ENCODE assay signal across 27 mouse cellular contexts in the genomic region with DNA sequence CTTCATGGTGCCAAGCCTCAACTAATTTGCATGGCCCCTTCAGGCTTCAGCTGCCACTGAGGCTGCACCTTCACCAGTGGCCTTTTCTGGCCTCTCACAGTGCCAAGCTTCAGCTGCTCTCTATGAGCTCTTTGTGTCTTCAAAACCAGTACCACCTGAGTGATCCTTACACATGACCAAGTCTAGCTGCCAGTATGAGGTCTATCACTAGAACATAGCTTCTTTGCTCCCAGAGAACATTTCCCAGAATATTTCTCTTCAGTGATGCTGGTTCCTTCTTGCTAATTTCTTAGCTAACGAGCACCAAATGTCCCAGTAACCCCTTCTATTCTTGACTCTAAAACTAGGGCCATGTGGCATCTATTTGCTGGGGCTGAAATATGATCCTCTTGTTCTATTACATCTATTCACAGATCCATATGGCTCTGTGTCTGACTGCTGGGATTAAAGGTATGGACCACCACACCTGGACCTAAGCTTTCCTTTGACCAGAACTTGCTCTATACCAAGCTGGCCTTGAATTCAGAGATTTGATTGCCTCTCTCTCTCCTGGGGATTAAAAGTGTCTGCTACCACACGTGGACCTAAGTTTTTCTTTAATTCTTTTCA.
DNase-seq lines count a peak whose midpoint lies in the region; ATAC-seq and TF ChIP-seq lines count a peak whose summit lies in the region.
"Had no signal": no experiment of that assay in that cellular context is flagged by ENCODE, and none has a peak within 500 bp of the region (broad histone marks: within the 10 kb centered on the region; RNA-seq: fewer than 3 reads in every experiment).

No protein-coding gene starts in this region.

- H3K27me3 ChIP-seq in midbrain, embryonic 11.5 days (ENCODE audit: control insufficient read depth, insufficient read depth, low read length): no peaks in the 10 kb centered on the region
- H3K27me3 ChIP-seq in midbrain, postnatal 0 days (ENCODE audit: insufficient read depth, low read length): no peaks in the 10 kb centered on the region
- H3K27me3 ChIP-seq in embryonic facial prominence, embryonic 12.5 days: no peaks in the 10 kb centered on the region
- H3K27me3 ChIP-seq in limb, embryonic 10.5 days (ENCODE audit: low read depth, poor library complexity, severe bottlenecking): no peaks in the 10 kb centered on the region
- H3K27me3 ChIP-seq: CH12.LX; limb, embryonic 15.5 days; liver, embryonic 13.5 days; neural tube, embryonic 15.5 days had no signal

- H3K9ac ChIP-seq in midbrain, embryonic 11.5 days (ENCODE audit: low read length): no peak overlapping the region
- no peak overlapping the region for H3K9ac ChIP-seq in midbrain, postnatal 0 days (replicated peaks; ENCODE audit: low read length, poor library complexity, severe bottlenecking)
- H3K9ac ChIP-seq in embryonic facial prominence, embryonic 12.5 days: no peak overlapping the region
- H3K9ac ChIP-seq: limb, embryonic 15.5 days; liver, embryonic 13.5 days; neural tube, embryonic 15.5 days had no signal

- peak; percentile 59 for DNase-seq in midbrain, embryonic 11.5 days (ENCODE audit: low spot score, missing footprints)
- DNase-seq in midbrain, postnatal 0 days (ENCODE audit: low spot score): no peak
- peak; percentile 32 for DNase-seq in limb, embryonic 10.5 days (ENCODE audit: low spot score)
- DNase-seq in urinary bladder, postnatal 25 days (ENCODE audit: low spot score): no peak
- no peak for DNase-seq in kidney, postnatal 14 days
- DNase-seq in cerebellum, postnatal 14 days: no peak
- DNase-seq: adrenal gland, adult 8-10 months; B cell, adult 2 months; cerebellum, adult 2 months; cerebellum, postnatal 25 days; heart, postnatal 14 days; kidney, adult 8-10 months; layer of hippocampus, postnatal 36 days; liver, embryonic 13.5 days; lung, adult 18-20 months; midbrain, embryonic 14.5 days; retina, postnatal 1 day; right cerebral cortex, postnatal 14 days had no signal

- WGBS in midbrain, embryonic 11.5 days: 86% methylated on average over 2 of the region's 2 CpGs
- WGBS in midbrain, postnatal 0 days: 94% methylated on average over 2 of the region's 2 CpGs
- WGBS in embryonic facial prominence, embryonic 12.5 days: 17% methylated on average over 2 of the region's 2 CpGs
- WGBS in limb, embryonic 10.5 days: 33% methylated on average over 2 of the region's 2 CpGs

- H3K27ac ChIP-seq in midbrain, embryonic 11.5 days (ENCODE audit: low read depth, low read length): no peak overlapping the region
- H3K27ac ChIP-seq in midbrain, postnatal 0 days (ENCODE audit: low read depth, low read length): no peak overlapping the region
- 0 out of 2 replicates have a peak overlapping the region, but pooled peaks have one; percentile 41 for H3K27ac ChIP-seq in embryonic facial prominence, embryonic 12.5 days
- H3K27ac ChIP-seq in limb, embryonic 10.5 days: peak overlapping the region; percentile 56
- H3K27ac ChIP-seq: kidney, postnatal 0 days; limb, embryonic 15.5 days; liver, embryonic 13.5 days; macrophage; neural tube, embryonic 15.5 days had no signal

- no peaks in the 10 kb centered on the region for H3K9me3 ChIP-seq in midbrain, embryonic 11.5 days (ENCODE audit: control insufficient read depth, low read length)
- no peaks in the 10 kb centered on the region for H3K9me3 ChIP-seq in midbrain, postnatal 0 days (ENCODE audit: low read length)
- H3K9me3 ChIP-seq in embryonic facial prominence, embryonic 12.5 days: no peaks in the 10 kb centered on the region
- no peaks in the 10 kb centered on the region for H3K9me3 ChIP-seq in limb, embryonic 10.5 days (replicated peaks)
- H3K9me3 ChIP-seq: limb, embryonic 15.5 days; liver, embryonic 13.5 days; neural tube, embryonic 15.5 days had no signal

- H3K4me1 ChIP-seq in midbrain, embryonic 11.5 days (ENCODE audit: control insufficient read depth, insufficient read depth, low read length): no peaks in the 10 kb centered on the region
- no peaks in the 10 kb centered on the region for H3K4me1 ChIP-seq in midbrain, postnatal 0 days (ENCODE audit: insufficient read depth, low read length)
- H3K4me1 ChIP-seq in embryonic facial prominence, embryonic 12.5 days: no peaks in the 10 kb centered on the region; the same call in 1 of the 2 replicates
- peaks cover 8% of the 10 kb centered on the region for H3K4me1 ChIP-seq in limb, embryonic 10.5 days
- H3K4me1 ChIP-seq: limb, embryonic 15.5 days; liver, embryonic 13.5 days; neural tube, embryonic 15.5 days had no signal

- H3K36me3 ChIP-seq in midbrain, embryonic 11.5 days (ENCODE audit: control insufficient read depth, insufficient read depth, low read length): peaks cover 3% of the 10 kb centered on the region; the same call in 1 of the 2 replicates
- peaks cover 10% of the 10 kb centered on the region; the same call in 1 of the 2 replicates for H3K36me3 ChIP-seq in midbrain, postnatal 0 days (ENCODE audit: insufficient read depth, low read length)
- H3K36me3 ChIP-seq in embryonic facial prominence, embryonic 12.5 days: 0 out of 2 replicates have a peak, but pooled peaks cover 13% of the 10 kb centered on the region
- peaks cover 22% of the 10 kb centered on the region for H3K36me3 ChIP-seq in limb, embryonic 10.5 days

- no peak overlapping the region for H3K4me2 ChIP-seq in midbrain, embryonic 11.5 days
- no peak overlapping the region for H3K4me2 ChIP-seq in midbrain, postnatal 0 days (ENCODE audit: low read depth, low read length, poor library complexity, severe bottlenecking)
- H3K4me2 ChIP-seq in embryonic facial prominence, embryonic 12.5 days (replicated peaks): no peak overlapping the region
- H3K4me2 ChIP-seq: limb, embryonic 15.5 days; liver, embryonic 13.5 days; neural tube, embryonic 15.5 days had no signal

- no peak overlapping the region for H3K4me3 ChIP-seq in midbrain, embryonic 11.5 days (ENCODE audit: low read depth, low read length)
- no peak overlapping the region for H3K4me3 ChIP-seq in midbrain, postnatal 0 days (ENCODE audit: low read depth, low read length)
- no peak overlapping the region for H3K4me3 ChIP-seq in embryonic facial prominence, embryonic 12.5 days
- no peak overlapping the region for H3K4me3 ChIP-seq in limb, embryonic 10.5 days
- H3K4me3 ChIP-seq: limb, embryonic 15.5 days; liver, embryonic 13.5 days; neural tube, embryonic 15.5 days had no signal

- TF ChIP-seq CTCF in midbrain, postnatal 0 days (IDR thresholded peaks at IDR 0.05): no peak

- ATAC-seq in midbrain, embryonic 11.5 days (ENCODE audit: low FRiP score): no peak
- ATAC-seq in midbrain, postnatal 0 days (ENCODE audit: low FRiP score): no peak
- 0 out of 2 replicates have a peak, but pooled peaks have one; percentile 22 for ATAC-seq in embryonic facial prominence, embryonic 12.5 days (ENCODE audit: insufficient number of reproducible peaks, insufficient read depth, low FRiP score, low TSS enrichment)
- ATAC-seq: activated CD4-positive, CD25-positive, alpha-beta regulatory T cell, adult 4 months; forebrain, embryonic 14.5 days; lung, postnatal 0 days had no signal

Comparison
In these comparisons a context has a peak if more than half of its experiments do, and no peak if none do; other contexts are left out.
1. DNase-seq: peak in midbrain, embryonic 11.5 days (single experiment) and limb, embryonic 10.5 days (single experiment); none in midbrain, postnatal 0 days (single experiment), urinary bladder, postnatal 25 days (single experiment), kidney, postnatal 14 days (single experiment) and cerebellum, postnatal 14 days (0 of 2).
2. H3K27ac ChIP-seq: peak in embryonic facial prominence, embryonic 12.5 days (single experiment) and limb, embryonic 10.5 days (single experiment); none in midbrain, embryonic 11.5 days (single experiment) and midbrain, postnatal 0 days (single experiment).